Mouse (Mus musculus) small intestine, adult 2 months (tissue): Measurements from ENCODE around the gene Cd300c2.

ENCODE experiments used
- CTCF ChIP-seq: fragments of 200-500 bp; IDR thresholded peaks from 2 replicates; pipeline ENCODE4 v1.5.1; 2012; ENCODE audit warnings: low read depth, mild to moderate bottlenecking, control low read depth, inconsistent platforms, low read length, moderate library complexity, mixed read lengths; ENCODE audit not compliant: insufficient replicate concordance, insufficient read length; ENCODE audit errors: extremely low read depth
- POLR2A ChIP-seq: fragments of 200-500 bp; IDR thresholded peaks from 2 replicates; pipeline ENCODE4 v1.6.1; 2012; ENCODE audit warnings: low read depth, mild to moderate bottlenecking, control low read depth, inconsistent platforms, low read length, moderate library complexity

DNA sequence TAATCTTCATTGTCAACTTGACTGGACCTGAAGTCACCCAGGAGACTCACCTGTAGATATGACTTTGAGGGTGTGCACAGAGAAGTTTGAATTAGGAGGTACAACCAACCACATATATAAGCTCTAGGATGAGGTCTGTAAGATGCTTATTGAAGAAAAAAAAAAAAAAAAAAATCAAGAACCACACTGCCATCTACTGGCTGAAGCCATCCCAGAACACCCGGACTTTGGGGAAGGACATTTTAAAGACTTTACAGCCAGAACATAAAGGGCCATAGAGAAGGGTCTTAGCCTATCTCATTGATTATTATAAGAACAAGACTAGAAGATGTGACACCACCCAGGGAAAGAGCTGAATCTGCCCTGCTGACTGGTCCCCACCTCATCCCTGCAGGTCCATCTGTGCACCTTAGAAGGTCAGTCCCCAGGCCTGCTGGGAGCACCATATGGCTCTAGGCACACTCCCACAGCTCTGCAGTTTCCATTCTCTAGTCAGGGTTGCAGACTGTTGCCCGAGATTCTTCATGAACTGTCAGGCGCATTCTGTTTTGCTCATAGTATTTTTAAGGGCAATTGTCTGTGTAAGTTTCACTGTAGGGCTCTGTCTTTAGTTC lies 47.7 kb upstream of the Cd300c2 start:
- TF ChIP-seq CTCF (0 out of 2 replicates have a peak, but pooled peaks have one; percentile 11), POLR2A (no peak)
